Mouse (Mus musculus): ENCODE data around the gene Pet100. TPM values are rescaled to one million over a fixed set of nuclear protein-coding genes. Genes with fewer than 3 reads are reported as not detected.
"Not testable (repeated sequence)": the region's sequence is repeated elsewhere in the genome, so short reads cannot be mapped to it uniquely, and the experiment has no call there.

Gene Pet100
- 162 and 227 TPM in 2 replicates for polyA plus RNA-seq (2011; ENCODE audit: insufficient read depth, insufficient read length, low replicate concordance, missing spikeins)

DNA sequence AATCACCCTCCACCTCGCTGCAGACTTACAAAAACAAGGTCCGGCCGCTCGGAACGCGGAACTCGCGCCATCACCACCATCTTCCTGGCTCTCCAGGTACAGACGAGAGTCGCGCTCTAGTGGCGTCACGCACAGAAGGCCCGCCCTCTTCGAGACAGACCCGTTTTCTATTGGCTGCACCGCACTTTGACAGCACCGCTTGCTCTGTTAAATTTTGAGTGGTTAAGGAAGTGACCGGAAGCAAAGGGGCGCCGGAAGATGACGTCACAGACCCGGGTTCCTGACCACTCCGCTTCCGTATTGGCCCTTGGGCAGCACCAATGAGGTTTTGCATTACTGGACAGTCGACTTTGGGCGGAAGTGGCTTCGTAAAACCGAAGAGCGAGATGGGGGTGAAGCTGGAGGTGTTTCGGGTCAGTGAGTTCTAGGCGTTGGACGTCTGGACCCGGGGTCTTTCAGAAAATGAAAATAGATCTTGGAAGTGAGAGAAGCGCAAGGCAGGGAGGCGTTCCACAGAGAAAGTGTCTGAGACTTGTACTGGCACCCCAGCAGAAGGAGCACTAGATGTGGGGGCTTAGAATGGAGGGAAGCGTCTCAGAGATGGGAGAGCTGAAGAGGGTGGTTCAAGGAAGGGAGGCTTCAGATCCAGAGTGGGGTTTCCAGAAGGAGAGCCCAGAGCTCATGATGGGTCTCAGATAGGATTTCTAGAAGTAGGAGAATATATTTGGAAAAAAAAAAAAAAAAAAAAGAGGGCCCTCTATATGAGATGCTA, at the start of gene Pet100, which contains the start of gene Xab2:
Gene Pet100, plus strand, starts transcription at position 350 of the 772 bp plus-strand sequence.
Gene Xab2, minus strand, starts transcription at position 118 of the 772 bp plus-strand sequence.
- Histone ChIP-seq H3K4me3 (replicated peaks; ENCODE audit: control insufficient read depth, low read depth, low read length) (peak within 1 kb of the TSS; percentile 93), H3K4me1 (ENCODE audit: control insufficient read depth, insufficient read depth, low read length) (peaks cover 1% of the 10 kb centered on the region; the same call in 1 of the 2 replicates), H3K27ac (ENCODE audit: control insufficient read depth, insufficient read depth, low read depth, low read length, poor library complexity) (peak within 1 kb of the TSS; percentile 5; the same call in 1 of the 2 replicates)
- under 1% methylated on average over 37 of the region's 37 CpGs for WGBS
- no peak for TF ChIP-seq CTCF (IDR thresholded peaks at IDR 0.05; ENCODE audit: control insufficient read depth, insufficient read depth, low read length)
- peak; percentile 84; the same call in 1 of the 2 replicates for TF ChIP-seq POLR2A (IDR thresholded peaks at IDR 0.05; ENCODE audit: borderline replicate concordance, control insufficient read depth, low read depth, low read length)

GRCm38 (mm10) chr8:3574546-3574945, 46.8 kb upstream of the Pet100 start:
- WGBS: 87% methylated on average over 3 of the region's 3 CpGs
- H3K4me1 ChIP-seq (ENCODE audit: control insufficient read depth, insufficient read depth, low read length): no peaks in the 10 kb centered on the region
- no peak for TF ChIP-seq CTCF (IDR thresholded peaks at IDR 0.05; ENCODE audit: control insufficient read depth, insufficient read depth, low read length)
- no peak for TF ChIP-seq POLR2A (IDR thresholded peaks at IDR 0.05; ENCODE audit: borderline replicate concordance, control insufficient read depth, low read depth, low read length)
- no peak overlapping the region for H3K4me3 ChIP-seq (replicated peaks; ENCODE audit: control insufficient read depth, low read depth, low read length)
- no peak overlapping the region for H3K27ac ChIP-seq (ENCODE audit: control insufficient read depth, insufficient read depth, low read depth, low read length, poor library complexity)

DNA sequence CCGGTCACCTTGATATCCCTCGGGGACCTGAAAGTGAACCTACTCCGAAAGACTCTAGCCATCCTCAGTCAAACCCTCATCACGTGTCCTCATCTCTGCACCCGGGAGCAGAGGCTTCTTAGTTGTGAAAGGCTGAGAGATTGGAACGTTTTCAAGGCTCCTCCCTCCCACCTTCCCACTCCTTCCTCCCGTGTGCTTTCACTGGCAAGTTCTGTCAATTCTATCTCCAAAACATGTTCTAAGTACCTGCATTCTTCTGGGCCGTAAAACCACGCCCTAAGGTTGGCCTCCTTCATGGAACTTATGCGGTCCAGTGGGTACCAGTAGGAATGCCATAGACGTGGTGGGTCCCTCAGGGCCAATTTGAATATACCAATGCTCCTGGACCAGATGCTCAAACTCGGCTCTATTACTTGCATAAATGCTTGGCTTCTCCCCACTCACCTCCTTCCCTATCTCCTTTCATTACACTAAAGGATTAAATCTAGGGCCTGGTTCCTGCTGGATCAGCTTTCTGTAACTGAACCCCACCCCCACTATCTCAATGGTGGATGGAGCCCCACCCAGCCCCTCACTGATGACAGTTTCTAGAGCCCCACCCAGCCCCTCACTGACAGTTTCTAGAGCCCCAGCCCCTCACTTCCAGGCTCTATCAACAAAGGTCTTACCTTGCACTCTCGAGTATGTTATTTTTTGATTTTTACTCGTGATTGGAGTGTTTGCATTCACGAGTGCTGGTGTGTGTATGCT, 45.0 kb upstream of the Pet100 start:
- no peak overlapping the region for H3K27ac ChIP-seq (ENCODE audit: control insufficient read depth, insufficient read depth, low read depth, low read length, poor library complexity)
- TF ChIP-seq CTCF (IDR thresholded peaks at IDR 0.05; ENCODE audit: control insufficient read depth, insufficient read depth, low read length) (no peak), POLR2A (IDR thresholded peaks at IDR 0.05; ENCODE audit: borderline replicate concordance, control insufficient read depth, low read depth, low read length) (no peak)
- no peak overlapping the region for H3K4me3 ChIP-seq (replicated peaks; ENCODE audit: control insufficient read depth, low read depth, low read length)
- no peaks in the 10 kb centered on the region for H3K4me1 ChIP-seq (ENCODE audit: control insufficient read depth, insufficient read depth, low read length)
- 65% methylated on average over 15 of the region's 15 CpGs for WGBS

- WGBS: 83% methylated on average over 9 of the region's 9 CpGs
- no peak overlapping the region for H3K4me3 ChIP-seq (replicated peaks; ENCODE audit: control insufficient read depth, low read depth, low read length)
- no peak overlapping the region for H3K27ac ChIP-seq (ENCODE audit: control insufficient read depth, insufficient read depth, low read depth, low read length, poor library complexity)
- TF ChIP-seq POLR2A (IDR thresholded peaks at IDR 0.05; ENCODE audit: borderline replicate concordance, control insufficient read depth, low read depth, low read length) (no peak), CTCF (IDR thresholded peaks at IDR 0.05; ENCODE audit: control insufficient read depth, insufficient read depth, low read length) (no peak)
- no peaks in the 10 kb centered on the region for H3K4me1 ChIP-seq (ENCODE audit: control insufficient read depth, insufficient read depth, low read length)
These were observed 41.7 kb upstream of the Pet100 start for GRCm38 (mm10) chr8:3579390-3580364.

- 83% methylated on average over 3 of the region's 3 CpGs for WGBS
- not testable (repeated sequence) for H3K4me1 ChIP-seq (ENCODE audit: control insufficient read depth, insufficient read depth, low read length); H3K27ac ChIP-seq (ENCODE audit: control insufficient read depth, insufficient read depth, low read depth, low read length, poor library complexity); H3K4me3 ChIP-seq (replicated peaks; ENCODE audit: control insufficient read depth, low read depth, low read length)
These were observed 39.4 kb upstream of the Pet100 start for GRCm38 (mm10) chr8:3581961-3582360.

GRCm38 (mm10) chr8:3586452-3586851, 34.9 kb upstream of the Pet100 start:
- Histone ChIP-seq H3K4me3 (replicated peaks; ENCODE audit: control insufficient read depth, low read depth, low read length) (no peak overlapping the region), H3K4me1 (ENCODE audit: control insufficient read depth, insufficient read depth, low read length) (no peaks in the 10 kb centered on the region; the same call in 1 of the 2 replicates), H3K27ac (ENCODE audit: control insufficient read depth, insufficient read depth, low read depth, low read length, poor library complexity) (no peak overlapping the region)
- TF ChIP-seq CTCF (IDR thresholded peaks at IDR 0.05; ENCODE audit: control insufficient read depth, insufficient read depth, low read length): no peak
- TF ChIP-seq POLR2A (IDR thresholded peaks at IDR 0.05; ENCODE audit: borderline replicate concordance, control insufficient read depth, low read depth, low read length): no peak
- 82% methylated on average over 2 of the region's 2 CpGs for WGBS

DNA sequence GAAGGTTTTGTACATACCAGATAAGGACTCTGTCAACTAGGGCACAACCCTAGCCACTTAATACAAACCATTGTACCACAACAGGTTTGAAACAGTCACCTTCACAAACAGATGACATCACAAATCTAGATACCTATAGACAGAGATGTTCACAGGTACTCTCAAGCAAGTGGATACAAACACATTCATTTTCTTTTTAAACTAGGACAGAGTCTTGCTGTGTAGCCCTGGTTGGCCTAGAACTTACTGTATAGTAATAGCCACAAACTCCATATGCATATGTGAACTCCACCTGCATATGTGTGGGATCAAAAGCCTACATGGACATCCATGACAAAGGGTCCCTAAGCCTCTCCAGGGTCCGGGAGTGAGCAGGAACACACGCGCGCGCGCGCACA, 34.4 kb upstream of the Pet100 start, which contains the start of gene Camsap3:
Gene Camsap3, plus strand, starts transcription at position 301 of the 398 bp plus-strand sequence.
- peak within 1 kb of the TSS; percentile 21 for H3K4me3 ChIP-seq (replicated peaks; ENCODE audit: control insufficient read depth, low read depth, low read length)
- WGBS: 2% methylated on average over 7 of the region's 7 CpGs
- TF ChIP-seq POLR2A (IDR thresholded peaks at IDR 0.05; ENCODE audit: borderline replicate concordance, control insufficient read depth, low read depth, low read length) (no peak), CTCF (IDR thresholded peaks at IDR 0.05; ENCODE audit: control insufficient read depth, insufficient read depth, low read length) (no peak)
- H3K4me1 ChIP-seq (ENCODE audit: control insufficient read depth, insufficient read depth, low read length): no peaks in the 10 kb centered on the region; the same call in 1 of the 2 replicates
- peak within 1 kb of the TSS; percentile 21; the same call in 1 of the 2 replicates for H3K27ac ChIP-seq (ENCODE audit: control insufficient read depth, insufficient read depth, low read depth, low read length, poor library complexity)

Data from bone marrow, adult 2 months (tissue).